In genomic region chr11:3912875-3913271, GRCm38 (mm10) we compare ENCODE assay signal across 8 mouse cellular contexts. TPM values are rescaled to one million over a fixed set of nuclear protein-coding genes. Genes with fewer than 3 reads are reported as not detected.
DNase-seq lines count a peak whose midpoint lies in the region; ATAC-seq and TF ChIP-seq lines count a peak whose summit lies in the region.

No protein-coding gene starts in this region.

- H3K4me2 ChIP-seq in heart, embryonic 15.5 days = peak overlapping the region; percentile 91

- in situ Hi-C loops in ES-E14 (cut with MboI; ENCODE audit: low sequenced_read_pairs in 2 of 2, unreplicated experiment in 2 of 2) = no loop called here

- no peak overlapping the region for H3K27ac ChIP-seq in ES-E14 (ENCODE audit: insufficient read depth, low read depth, low read length, poor library complexity, severe bottlenecking)
- H3K27ac ChIP-seq in embryonic facial prominence, embryonic 10.5 days (replicated peaks) = peak overlapping the region; percentile 70
- H3K27ac ChIP-seq in heart, embryonic 15.5 days = 0 out of 2 replicates have a peak overlapping the region, but pooled peaks have one; percentile 50
- no peak overlapping the region for H3K27ac ChIP-seq in thymus, adult 2 months (ENCODE audit: control insufficient read depth, insufficient read depth, low read length)

- H3K36me3 ChIP-seq in erythroblast, embryonic 14.5 days (ENCODE audit: control insufficient read depth) = no peaks in the 10 kb centered on the region
- no peaks in the 10 kb centered on the region for H3K36me3 ChIP-seq in ES-E14 (ENCODE audit: control insufficient read depth, insufficient read depth, low read length, poor library complexity, severe bottlenecking)
- 0 out of 2 replicates have a peak, but pooled peaks cover 3% of the 10 kb centered on the region for H3K36me3 ChIP-seq in embryonic facial prominence, embryonic 10.5 days (replicated peaks)
- H3K36me3 ChIP-seq in heart, embryonic 15.5 days = 0 out of 2 replicates have a peak, but pooled peaks cover 3% of the 10 kb centered on the region
- H3K36me3 ChIP-seq in thymus, adult 2 months (ENCODE audit: control insufficient read depth, insufficient read depth, low read length) = no peaks in the 10 kb centered on the region

- no peak for TF ChIP-seq POLR2A in thymus, adult 2 months (IDR thresholded peaks at IDR 0.05; ENCODE audit: control insufficient read depth, extremely low read depth, insufficient read depth, low read length, poor library complexity)

- peak overlapping the region; percentile 63; the same call in 1 of the 2 replicates for H3K9ac ChIP-seq in ES-E14 (ENCODE audit: insufficient read depth, low read depth, low read length, poor library complexity, severe bottlenecking)
- H3K9ac ChIP-seq in heart, embryonic 15.5 days = peak overlapping the region; percentile 57

- WGBS in embryonic facial prominence, embryonic 10.5 days = 3% methylated on average over 16 of the region's 16 CpGs
- WGBS in heart, embryonic 15.5 days = 3% methylated on average over 16 of the region's 16 CpGs
- 46% methylated on average over 16 of the region's 16 CpGs for WGBS in thymus, adult 2 months

- no peak for DNase-seq in ES-E14 (ENCODE audit: low read depth, low spot score)
- peak; percentile 52 for DNase-seq in embryonic facial prominence, embryonic 10.5 days (ENCODE audit: low spot score)
- peak; percentile 34 to 41 for DNase-seq in layer of hippocampus, postnatal 14 days (ENCODE audit: low spot score in 2 of 2)
- peak; percentile 29 for DNase-seq in mesoderm, embryonic 11.5 days (ENCODE audit: low read depth, low spot score)
- peak; percentile 25 for DNase-seq in thymus, adult 2 months

- ATAC-seq in erythroblast, adult 5-6 weeks (replicated peaks; ENCODE audit: low FRiP score, poor library complexity, severe bottlenecking) = no peak
- ATAC-seq in heart, embryonic 15.5 days (replicated peaks; ENCODE audit: insufficient number of reproducible peaks, insufficient read depth, low FRiP score, low read depth) = peak; percentile 1

- peaks cover 6% of the 10 kb centered on the region; the same call in 1 of the 2 replicates for H3K9me3 ChIP-seq in erythroblast, embryonic 14.5 days (ENCODE audit: control insufficient read depth, low read length)
- H3K9me3 ChIP-seq in ES-E14 (ENCODE audit: control insufficient read depth, insufficient read depth, low read depth, low read length) = no peaks in the 10 kb centered on the region
- no peaks in the 10 kb centered on the region for H3K9me3 ChIP-seq in embryonic facial prominence, embryonic 10.5 days
- no peaks in the 10 kb centered on the region for H3K9me3 ChIP-seq in heart, embryonic 15.5 days (replicated peaks)

- H3K4me1 ChIP-seq in erythroblast, embryonic 14.5 days (ENCODE audit: control insufficient read depth) = peaks cover 22% of the 10 kb centered on the region
- peaks cover 3 to 7% of the 10 kb centered on the region in 2 experiments; a peak in 2 of 4 replicates for H3K4me1 ChIP-seq in ES-E14 (ENCODE audit: control insufficient read depth in 2 of 2, insufficient read depth in 2 of 2, low read length in 2 of 2, poor library complexity in 1 of 2)
- H3K4me1 ChIP-seq in embryonic facial prominence, embryonic 10.5 days = peaks cover 38% of the 10 kb centered on the region
- peaks cover 42% of the 10 kb centered on the region for H3K4me1 ChIP-seq in heart, embryonic 15.5 days (replicated peaks)
- H3K4me1 ChIP-seq in thymus, adult 2 months (replicated peaks; ENCODE audit: control insufficient read depth, insufficient read depth, low read length) = peaks cover 14% of the 10 kb centered on the region

- peaks cover 44% of the 10 kb centered on the region for H3K27me3 ChIP-seq in erythroblast, embryonic 14.5 days (ENCODE audit: control insufficient read depth)
- H3K27me3 ChIP-seq in embryonic facial prominence, embryonic 10.5 days (replicated peaks; ENCODE audit: low read depth, poor library complexity, severe bottlenecking) = peaks cover 32% of the 10 kb centered on the region
- no peaks in the 10 kb centered on the region for H3K27me3 ChIP-seq in heart, embryonic 15.5 days
- no peaks in the 10 kb centered on the region; the same call in 1 of the 2 replicates for H3K27me3 ChIP-seq in thymus, adult 2 months (ENCODE audit: control insufficient read depth, insufficient read depth, low read length)

- TF ChIP-seq CTCF in thymus, adult 2 months (IDR thresholded peaks at IDR 0.05; ENCODE audit: borderline replicate concordance, control insufficient read depth, extremely low read depth, insufficient read depth, low read length, poor library complexity) = no peak

- peak overlapping the region; percentile 30 for H3K4me3 ChIP-seq in erythroblast, embryonic 14.5 days (replicated peaks)
- H3K4me3 ChIP-seq in ES-E14 (ENCODE audit: insufficient read depth in 1 of 2, low read depth in 1 of 2, low read length in 2 of 2, poor library complexity in 1 of 2, severe bottlenecking in 1 of 2) = peak overlapping the region; percentile 64 to 87
- peak overlapping the region; percentile 71 for H3K4me3 ChIP-seq in embryonic facial prominence, embryonic 10.5 days
- peak overlapping the region; percentile 57 for H3K4me3 ChIP-seq in heart, embryonic 15.5 days
- H3K4me3 ChIP-seq in thymus, adult 2 months (ENCODE audit: control insufficient read depth, insufficient read depth, low read length) = peak overlapping the region; percentile 50; the same call in 1 of the 2 replicates

TF ChIP-seq in ES-E14, 5 proteins besides CTCF, POLR2A, EP300 and RAD21:
- TF ChIP-seq MAFK (IDR thresholded peaks at IDR 0.05; ENCODE audit: insufficient read depth, low read depth, low read length) = no peak
- TF ChIP-seq HCFC1 (IDR thresholded peaks at IDR 0.05; ENCODE audit: borderline replicate concordance, insufficient read depth, low read length) = no peak
- no peak for TF ChIP-seq CHD2 (IDR thresholded peaks at IDR 0.05; ENCODE audit: low read depth, low read length)
- TF ChIP-seq ZC3H11A (IDR thresholded peaks at IDR 0.05; ENCODE audit: borderline replicate concordance, low read depth, low read length) = no peak
- no peak for TF ChIP-seq ZNF384 (IDR thresholded peaks at IDR 0.05; ENCODE audit: low read depth, low read length)

RNA-seq across cellular contexts. Expression of gene Slc35e4, which starts 1.6 kb away (rescaled TPM):
- 0.04 and 0.14 TPM in 2 replicates for polyA plus RNA-seq in erythroblast, embryonic 14.5 days (2012)
- total RNA-seq in erythroblast, adult 5-6 weeks (2015; ENCODE audit: low replicate concordance) = 0.38 and 0.63 TPM in 2 replicates
- not detected in 2 replicates for total RNA-seq in erythroblast, adult 5-6 weeks (2017; ENCODE audit: low replicate concordance)
- 13.9 and 18.2 TPM in 2 replicates for total RNA-seq in ES-E14 (2012; rRNA removed)
- 3.1 and 3.5 TPM in 2 replicates for polyA plus RNA-seq in embryonic facial prominence, embryonic 10.5 days (2016; fragmentation: Nextera tagmentation; extraction: Ambion mirVana)
- polyA plus RNA-seq in heart, embryonic 15.5 days (2015; fragmentation: Nextera tagmentation; extraction: Ambion mirVana) = 3.6 and 4.4 TPM in 2 replicates
- 10 to 100 TPM; 21.9 to 22.3 TPM for total RNA-seq in layer of hippocampus, postnatal 14 days (2021)
- 3.6 and 3.9 TPM in 2 replicates for polyA plus RNA-seq in thymus, adult 2 months (2012; rRNA removed)

RNA-seq across cellular contexts. Expression of gene Dusp18, which starts 17.8 kb away (rescaled TPM):
- polyA plus RNA-seq in erythroblast, embryonic 14.5 days (2012) = not detected in 2 replicates
- total RNA-seq in erythroblast, adult 5-6 weeks (2015; ENCODE audit: low replicate concordance) = not detected in 2 replicates
- total RNA-seq in erythroblast, adult 5-6 weeks (2017; ENCODE audit: low replicate concordance) = 0.09 TPM in 1 of 2 replicates, not detected in the other
- 1.3 and 1.4 TPM in 2 replicates for total RNA-seq in ES-E14 (2012; rRNA removed)
- 16.6 and 17.0 TPM in 2 replicates for polyA plus RNA-seq in embryonic facial prominence, embryonic 10.5 days (2016; fragmentation: Nextera tagmentation; extraction: Ambion mirVana)
- polyA plus RNA-seq in heart, embryonic 15.5 days (2015; fragmentation: Nextera tagmentation; extraction: Ambion mirVana) = 9.5 and 9.8 TPM in 2 replicates
- total RNA-seq in layer of hippocampus, postnatal 14 days (2021) = 10 to 100 TPM; 23.8 to 24.0 TPM
- 1.1 and 2.4 TPM in 2 replicates for polyA plus RNA-seq in thymus, adult 2 months (2012; rRNA removed)

RNA-seq across cellular contexts. Expression of gene 4921536K21Rik, which starts 18.0 kb away (rescaled TPM):
- polyA plus RNA-seq in erythroblast, embryonic 14.5 days (2012) = 0.02 TPM in 1 of 2 replicates, not detected in the other
- total RNA-seq in erythroblast, adult 5-6 weeks (2015; ENCODE audit: low replicate concordance) = not detected in 2 replicates
- total RNA-seq in erythroblast, adult 5-6 weeks (2017; ENCODE audit: low replicate concordance) = not detected in 2 replicates
- total RNA-seq in ES-E14 (2012; rRNA removed) = 0.21 and 0.22 TPM in 2 replicates
- 0.61 and 0.97 TPM in 2 replicates for polyA plus RNA-seq in embryonic facial prominence, embryonic 10.5 days (2016; fragmentation: Nextera tagmentation; extraction: Ambion mirVana)
- polyA plus RNA-seq in heart, embryonic 15.5 days (2015; fragmentation: Nextera tagmentation; extraction: Ambion mirVana) = 0.06 and 0.21 TPM in 2 replicates
- total RNA-seq in layer of hippocampus, postnatal 14 days (2021) = under 1 TPM; 0.24 to 0.81 TPM
- polyA plus RNA-seq in thymus, adult 2 months (2012; rRNA removed) = 0.07 TPM in 1 of 2 replicates, not detected in the other

RNA-seq across cellular contexts. Expression of gene Tcn2, which starts 19.1 kb away (rescaled TPM):
- 0.07 and 0.08 TPM in 2 replicates for polyA plus RNA-seq in erythroblast, embryonic 14.5 days (2012)
- total RNA-seq in erythroblast, adult 5-6 weeks (2015; ENCODE audit: low replicate concordance) = 33.4 and 50.3 TPM in 2 replicates
- 12.0 and 20.8 TPM in 2 replicates for total RNA-seq in erythroblast, adult 5-6 weeks (2017; ENCODE audit: low replicate concordance)
- 32.4 and 44.3 TPM in 2 replicates for total RNA-seq in ES-E14 (2012; rRNA removed)
- polyA plus RNA-seq in embryonic facial prominence, embryonic 10.5 days (2016; fragmentation: Nextera tagmentation; extraction: Ambion mirVana) = 23.7 and 23.9 TPM in 2 replicates
- 64.0 and 73.4 TPM in 2 replicates for polyA plus RNA-seq in heart, embryonic 15.5 days (2015; fragmentation: Nextera tagmentation; extraction: Ambion mirVana)
- 10 to 100 TPM; 17.6 to 20.3 TPM for total RNA-seq in layer of hippocampus, postnatal 14 days (2021)
- 49.4 and 60.3 TPM in 2 replicates for polyA plus RNA-seq in thymus, adult 2 months (2012; rRNA removed)

RNA-seq across cellular contexts. Expression of gene Osbp2, which starts 49.2 kb away (rescaled TPM):
- not detected in 2 replicates for polyA plus RNA-seq in erythroblast, embryonic 14.5 days (2012)
- not detected in 2 replicates for total RNA-seq in erythroblast, adult 5-6 weeks (2015; ENCODE audit: low replicate concordance)
- not detected in 2 replicates for total RNA-seq in erythroblast, adult 5-6 weeks (2017; ENCODE audit: low replicate concordance)
- total RNA-seq in ES-E14 (2012; rRNA removed) = 0.27 and 0.37 TPM in 2 replicates
- polyA plus RNA-seq in embryonic facial prominence, embryonic 10.5 days (2016; fragmentation: Nextera tagmentation; extraction: Ambion mirVana) = 0.82 and 1.2 TPM in 2 replicates
- polyA plus RNA-seq in heart, embryonic 15.5 days (2015; fragmentation: Nextera tagmentation; extraction: Ambion mirVana) = 0.89 and 1.5 TPM in 2 replicates
- total RNA-seq in layer of hippocampus, postnatal 14 days (2021) = 10 to 100 TPM; 82.8 to 89.6 TPM
- 0.27 and 1.1 TPM in 2 replicates for polyA plus RNA-seq in thymus, adult 2 months (2012; rRNA removed)

Comparison
In these comparisons a context has a peak if more than half of its experiments do, and no peak if none do; other contexts are left out.
1. H3K27ac ChIP-seq: peak in embryonic facial prominence, embryonic 10.5 days (single experiment) and heart, embryonic 15.5 days (single experiment); none in ES-E14 (single experiment) and thymus, adult 2 months (single experiment).
2. Peak in every context shown above with its lines, with median percentiles within 50 percentile points of each other: H3K4me3 ChIP-seq.